Mouse (Mus musculus): ENCODE measurements at regions not wholly inside any gene's neighbourhood (a gene's known extent, or its start where the extent isn't known, plus 50 kb on each side); places are given as distances from the start of the nearest gene placed in this dataset.

GRCm38 (mm10) chr13:71247241-71247640 lies 405.6 kb upstream of the Adamts16 start:
- TF ChIP-seq EP300 (IDR thresholded peaks at IDR 0.05; ENCODE audit: insufficient read depth, low read depth, low read length), result no peak
- DNase-seq, result no peak
- H3K79me2 ChIP-seq (replicated peaks; ENCODE audit: control insufficient read depth, insufficient read depth, low read length), result no peaks in the 10 kb centered on the region
- no peaks in the 10 kb centered on the region for H3K27me3 ChIP-seq (ENCODE audit: control insufficient read depth, insufficient read depth, low read length)
- H3K36me3 ChIP-seq (ENCODE audit: control insufficient read depth, insufficient read depth, low read length), result no peaks in the 10 kb centered on the region
- H3K9ac ChIP-seq (ENCODE audit: low read depth, low read length), result no peak overlapping the region
- no peak overlapping the region for H3K4me3 ChIP-seq
- H3K27ac ChIP-seq, result no peak overlapping the region
- intact Hi-C loops (cut with DNase I), result no loop called here
- H3K4me1 ChIP-seq (ENCODE audit: control insufficient read depth, insufficient read depth, low read length), result no peaks in the 10 kb centered on the region

DNA sequence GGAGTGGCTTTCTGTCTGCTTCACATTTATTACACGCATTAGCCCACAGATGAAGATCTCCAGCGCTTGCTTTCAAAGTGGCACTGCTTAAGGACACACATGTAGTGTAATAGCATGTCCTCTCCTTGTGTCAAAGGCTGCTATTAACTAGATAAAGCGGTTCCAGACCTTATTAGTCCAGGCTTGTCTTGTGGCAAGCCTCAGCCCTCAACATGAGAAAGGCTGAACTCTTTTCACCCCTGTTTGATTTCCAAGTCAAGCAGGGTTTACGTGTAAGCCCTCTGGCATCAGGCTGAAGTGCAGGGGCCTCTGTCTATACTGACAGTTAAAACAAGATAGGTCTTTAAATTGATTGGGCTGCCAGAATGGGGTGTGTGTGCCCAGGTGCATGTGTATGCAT lies 403.7 kb upstream of the Adamts16 start:
- no peaks in the 10 kb centered on the region for H3K4me1 ChIP-seq (ENCODE audit: control insufficient read depth, insufficient read depth, low read length)
- no peaks in the 10 kb centered on the region for H3K36me3 ChIP-seq (ENCODE audit: control insufficient read depth, insufficient read depth, low read length)
- WGBS, result 71% methylated on average over 4 of the region's 4 CpGs
- no peak overlapping the region for H3K9ac ChIP-seq (ENCODE audit: low read depth, low read length)
- intact Hi-C loops (cut with DNase I), result no loop called here
- TF ChIP-seq CTCF (IDR thresholded peaks at IDR 0.05), result no peak
- no peak for TF ChIP-seq POLR2A (IDR thresholded peaks at IDR 0.05; ENCODE audit: insufficient read depth, low read depth, low read length)
- no peak for TF ChIP-seq EP300 (IDR thresholded peaks at IDR 0.05; ENCODE audit: insufficient read depth, low read depth, low read length)
- H3K4me3 ChIP-seq, result no peak overlapping the region
- H3K27me3 ChIP-seq (ENCODE audit: control insufficient read depth, insufficient read depth, low read length), result no peaks in the 10 kb centered on the region
- H3K27ac ChIP-seq, result no peak overlapping the region
- no peak for DNase-seq
- H3K79me2 ChIP-seq (replicated peaks; ENCODE audit: control insufficient read depth, insufficient read depth, low read length), result no peaks in the 10 kb centered on the region

- no peaks in the 10 kb centered on the region for H3K27me3 ChIP-seq (ENCODE audit: control insufficient read depth, insufficient read depth, low read length)
- WGBS, result 51% methylated on average over 4 of the region's 4 CpGs
- H3K79me2 ChIP-seq (replicated peaks; ENCODE audit: control insufficient read depth, insufficient read depth, low read length), result no peaks in the 10 kb centered on the region
- no peaks in the 10 kb centered on the region for H3K36me3 ChIP-seq (ENCODE audit: control insufficient read depth, insufficient read depth, low read length)
- TF ChIP-seq EP300 (IDR thresholded peaks at IDR 0.05; ENCODE audit: insufficient read depth, low read depth, low read length), result no peak
- no peak for TF ChIP-seq CTCF (IDR thresholded peaks at IDR 0.05)
- no peak for TF ChIP-seq POLR2A (IDR thresholded peaks at IDR 0.05; ENCODE audit: insufficient read depth, low read depth, low read length)
- DNase-seq, result no peak
- no peaks in the 10 kb centered on the region for H3K4me1 ChIP-seq (ENCODE audit: control insufficient read depth, insufficient read depth, low read length)
- no peak overlapping the region for H3K27ac ChIP-seq
- no peak overlapping the region for H3K9ac ChIP-seq (ENCODE audit: low read depth, low read length)
- H3K4me3 ChIP-seq, result no peak overlapping the region
- intact Hi-C loops (cut with DNase I), result no loop called here
These were observed 398.2 kb upstream of the Adamts16 start for GRCm38 (mm10) chr13:71239782-71240181.

DNA sequence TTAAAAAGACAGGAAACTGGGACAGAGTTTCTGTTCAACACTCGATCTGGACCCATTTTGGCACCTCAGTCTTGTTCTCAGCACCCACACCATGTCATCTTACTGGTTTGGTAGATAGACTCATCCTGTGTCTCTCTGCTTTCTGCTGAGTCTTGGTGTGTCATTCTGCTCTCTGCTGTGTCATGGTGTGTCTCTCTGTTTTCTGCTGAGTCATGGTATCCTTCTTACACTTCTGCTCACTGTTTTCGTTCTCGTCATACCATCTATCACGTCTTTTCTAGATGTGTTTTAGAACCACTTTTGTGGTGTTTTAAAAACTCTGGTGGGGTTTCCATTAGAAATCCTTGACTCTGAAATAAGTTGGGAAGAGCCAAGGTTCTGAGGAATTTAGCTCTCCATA lies 393.7 kb upstream of the Adamts16 start:
- Histone ChIP-seq H3K27me3 (ENCODE audit: control insufficient read depth, insufficient read depth, low read length) (no peaks in the 10 kb centered on the region), H3K4me1 (ENCODE audit: control insufficient read depth, insufficient read depth, low read length) (no peaks in the 10 kb centered on the region), H3K79me2 (replicated peaks; ENCODE audit: control insufficient read depth, insufficient read depth, low read length) (no peaks in the 10 kb centered on the region), H3K27ac (no peak overlapping the region), H3K36me3 (ENCODE audit: control insufficient read depth, insufficient read depth, low read length) (no peaks in the 10 kb centered on the region), H3K4me3 (no peak overlapping the region), H3K9ac (ENCODE audit: low read depth, low read length) (no peak overlapping the region)
- no peak for DNase-seq
- 82% methylated on average over 4 of the region's 4 CpGs for WGBS
- TF ChIP-seq EP300 (IDR thresholded peaks at IDR 0.05; ENCODE audit: insufficient read depth, low read depth, low read length) (no peak), CTCF (IDR thresholded peaks at IDR 0.05) (no peak), POLR2A (IDR thresholded peaks at IDR 0.05; ENCODE audit: insufficient read depth, low read depth, low read length) (no peak)
- intact Hi-C loops (cut with DNase I), result no loop called here

GRCm38 (mm10) chr13:71231182-71231581 lies 389.6 kb upstream of the Adamts16 start:
- no peak for DNase-seq
- Histone ChIP-seq H3K27me3 (ENCODE audit: control insufficient read depth, insufficient read depth, low read length) (no peaks in the 10 kb centered on the region; the same call in 1 of the 2 replicates), H3K4me1 (ENCODE audit: control insufficient read depth, insufficient read depth, low read length) (no peaks in the 10 kb centered on the region), H3K79me2 (replicated peaks; ENCODE audit: control insufficient read depth, insufficient read depth, low read length) (no peaks in the 10 kb centered on the region), H3K27ac (no peak overlapping the region), H3K9ac (ENCODE audit: low read depth, low read length) (no peak overlapping the region), H3K36me3 (ENCODE audit: control insufficient read depth, insufficient read depth, low read length) (no peaks in the 10 kb centered on the region), H3K4me3 (no peak overlapping the region)
- WGBS, result 65% methylated on average over 5 of the region's 5 CpGs
- intact Hi-C loops (cut with DNase I), result no loop called here
- TF ChIP-seq CTCF (IDR thresholded peaks at IDR 0.05) (no peak), POLR2A (IDR thresholded peaks at IDR 0.05; ENCODE audit: insufficient read depth, low read depth, low read length) (no peak), EP300 (IDR thresholded peaks at IDR 0.05; ENCODE audit: insufficient read depth, low read depth, low read length) (no peak)

- no peak overlapping the region for H3K4me3 ChIP-seq
- TF ChIP-seq CTCF (IDR thresholded peaks at IDR 0.05), result no peak
- H3K4me1 ChIP-seq (ENCODE audit: control insufficient read depth, insufficient read depth, low read length), result no peaks in the 10 kb centered on the region
- H3K79me2 ChIP-seq (replicated peaks; ENCODE audit: control insufficient read depth, insufficient read depth, low read length), result no peaks in the 10 kb centered on the region
- no peak overlapping the region for H3K9ac ChIP-seq (ENCODE audit: low read depth, low read length)
- no peaks in the 10 kb centered on the region for H3K36me3 ChIP-seq (ENCODE audit: control insufficient read depth, insufficient read depth, low read length)
- no peak for DNase-seq
- no peaks in the 10 kb centered on the region for H3K27me3 ChIP-seq (ENCODE audit: control insufficient read depth, insufficient read depth, low read length)
- intact Hi-C loops (cut with DNase I), result no loop called here
- 64% methylated on average over 5 of the region's 5 CpGs for WGBS
- H3K27ac ChIP-seq, result no peak overlapping the region
These were observed 373.2 kb upstream of the Adamts16 start for GRCm38 (mm10) chr13:71214776-71215175.

DNA sequence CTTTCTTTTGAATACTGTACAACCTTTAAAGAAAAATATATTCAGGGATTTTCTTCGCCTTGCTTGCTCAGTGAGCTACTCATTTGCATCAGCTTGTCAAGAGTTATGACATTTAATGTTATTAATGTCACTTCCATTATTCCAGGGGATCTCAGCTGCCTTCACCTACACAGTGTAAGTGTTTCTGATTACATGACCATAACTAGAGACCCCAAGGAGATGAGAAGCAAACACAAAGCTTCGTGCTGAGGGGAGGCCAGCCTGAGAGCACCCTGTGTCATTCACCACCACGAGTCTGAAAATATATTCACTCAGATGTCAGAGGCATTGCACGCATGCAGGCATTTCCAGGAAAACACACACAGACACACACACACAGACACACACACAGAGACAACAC lies 369.8 kb upstream of the Adamts16 start:
- 77% methylated on average over 4 of the region's 4 CpGs for WGBS
- Histone ChIP-seq H3K9ac (ENCODE audit: low read depth, low read length) (no peak overlapping the region), H3K36me3 (ENCODE audit: control insufficient read depth, insufficient read depth, low read length) (no peaks in the 10 kb centered on the region), H3K4me1 (ENCODE audit: control insufficient read depth, insufficient read depth, low read length) (no peaks in the 10 kb centered on the region), H3K27me3 (ENCODE audit: control insufficient read depth, insufficient read depth, low read length) (no peaks in the 10 kb centered on the region), H3K27ac (no peak overlapping the region), H3K79me2 (replicated peaks; ENCODE audit: control insufficient read depth, insufficient read depth, low read length) (no peaks in the 10 kb centered on the region), H3K4me3 (no peak overlapping the region)
- DNase-seq, result no peak
- intact Hi-C loops (cut with DNase I), result no loop called here
- TF ChIP-seq POLR2A (IDR thresholded peaks at IDR 0.05; ENCODE audit: insufficient read depth, low read depth, low read length), result no peak
- no peak for TF ChIP-seq CTCF (IDR thresholded peaks at IDR 0.05)
- TF ChIP-seq EP300 (IDR thresholded peaks at IDR 0.05; ENCODE audit: insufficient read depth, low read depth, low read length), result no peak

All from heart, adult 2 months (tissue).